Mouse (Mus musculus) thymus, adult 2 months (tissue): ENCODE results near the gene Tiam2. TPM values are rescaled to one million over a fixed set of nuclear protein-coding genes. Genes with fewer than 3 reads are reported as not detected.

ENCODE experiments used
- DNase-seq: peaks from one replicate; pipeline ENCODE4 v3.0.0; 2021
- H3K27ac ChIP-seq: fragments of 200-500 bp; 2 replicates; pipeline ENCODE4 v1.5.1; 2012; ENCODE audit warnings: low read length, control low read depth; ENCODE audit not compliant: control insufficient read depth, insufficient read depth
- H3K27me3 ChIP-seq: fragments of 200-500 bp; 2 replicates; pipeline ENCODE4 v1.6.1; 2012; ENCODE audit warnings: mild to moderate bottlenecking, low read length, moderate library complexity, mixed read lengths; ENCODE audit not compliant: control insufficient read depth, insufficient read depth
- H3K36me3 ChIP-seq: fragments of 200-500 bp; 2 replicates; pipeline ENCODE4 v1.6.1; 2012; ENCODE audit warnings: mild to moderate bottlenecking, low read length, moderate library complexity; ENCODE audit not compliant: control insufficient read depth, insufficient read depth
- H3K4me1 ChIP-seq: fragments of 200-500 bp; replicated peaks from 2 replicates; pipeline ENCODE4 v1.6.1; 2012; ENCODE audit warnings: low read length; ENCODE audit not compliant: control insufficient read depth, insufficient read depth
- H3K4me3 ChIP-seq: fragments of 200-500 bp; 2 replicates; pipeline ENCODE4 v1.5.1; 2012; ENCODE audit warnings: mild to moderate bottlenecking, low read length, control low read depth, moderate library complexity; ENCODE audit not compliant: control insufficient read depth, insufficient read depth
- CTCF ChIP-seq: fragments of 200-500 bp; IDR thresholded peaks from 2 replicates; pipeline ENCODE4 v1.5.1; 2012; ENCODE audit warnings: mild to moderate bottlenecking, control low read depth, low read length, moderate library complexity, borderline replicate concordance; ENCODE audit not compliant: control insufficient read depth, poor library complexity, insufficient read depth; ENCODE audit errors: extremely low read depth
- POLR2A ChIP-seq: fragments of 200-500 bp; IDR thresholded peaks from 2 replicates; pipeline ENCODE4 v1.6.1; 2012; ENCODE audit warnings: mild to moderate bottlenecking, low read length, control low read depth, moderate library complexity; ENCODE audit not compliant: control insufficient read depth, poor library complexity, insufficient read depth; ENCODE audit errors: extremely low read depth
- WGBS: fragments of 180-500 bp; shearing (Covaris S2); methylation state at CpG from one replicate; pipeline ENCODE4 v1.1.7; 2018; 5-methylcytosine and 5-hydroxymethylcytosine counted together
- polyA plus RNA-seq: library from polyadenylated mRNA; depleted of rRNA; stranded (reverse); fragments of >200 nt; gene quantifications from 2 replicates; pipeline ENCODE4 v1.2.3, GENCODE M21; 2012; rRNA removed

Tiam2 gene
- 0.36 and 0.47 TPM in 2 replicates for polyA plus RNA-seq

- no peak within 1 kb of the TSS for H3K27ac ChIP-seq
- WGBS, result 1% methylated on average over 55 of the region's 55 CpGs
- peak within 1 kb of the TSS; percentile 30 for H3K4me3 ChIP-seq
- H3K27me3 ChIP-seq, result peaks cover 6% of the 10 kb centered on the region; the same call in 1 of the 2 replicates
- H3K36me3 ChIP-seq, result no peaks in the 10 kb centered on the region
- DNase-seq, result peak; percentile 5
- TF ChIP-seq POLR2A (no peak), CTCF (no peak)
- peaks cover 12% of the 10 kb centered on the region for H3K4me1 ChIP-seq
These were observed at the start of gene Tiam2 for GRCm38 (mm10) chr17:3326148-3326902. TSS of gene Tiam2 (plus strand) at chr17:3326573.

GRCm38 (mm10) chr17:3280321-3280720 lies 46.1 kb upstream of the Tiam2 start:
- 77% methylated on average over 2 of the region's 2 CpGs for WGBS
- Histone ChIP-seq H3K27ac (no peak overlapping the region), H3K36me3 (no peaks in the 10 kb centered on the region), H3K4me3 (no peak overlapping the region), H3K27me3 (no peaks in the 10 kb centered on the region), H3K4me1 (no peaks in the 10 kb centered on the region)
- no peak for DNase-seq
- TF ChIP-seq CTCF, result no peak
- TF ChIP-seq POLR2A, result no peak

GRCm38 (mm10) chr17:3281939-3282338 lies 44.4 kb upstream of the Tiam2 start:
- H3K27ac ChIP-seq, result no peak overlapping the region
- no peaks in the 10 kb centered on the region for H3K4me1 ChIP-seq
- H3K36me3 ChIP-seq, result no peaks in the 10 kb centered on the region
- no peaks in the 10 kb centered on the region for H3K27me3 ChIP-seq
- no peak for TF ChIP-seq CTCF
- no peak for TF ChIP-seq POLR2A
- H3K4me3 ChIP-seq, result no peak overlapping the region
- WGBS, result 96% methylated on average over 5 of the region's 5 CpGs
- DNase-seq, result no peak

- no peak overlapping the region for H3K4me3 ChIP-seq
- TF ChIP-seq CTCF (no peak), POLR2A (no peak)
- H3K36me3 ChIP-seq, result no peaks in the 10 kb centered on the region
- no peaks in the 10 kb centered on the region for H3K27me3 ChIP-seq
- H3K4me1 ChIP-seq, result no peaks in the 10 kb centered on the region
- no peak overlapping the region for H3K27ac ChIP-seq
- no peak for DNase-seq
- 85% methylated on average over 8 of the region's 8 CpGs for WGBS
These were observed 41.2 kb upstream of the Tiam2 start for GRCm38 (mm10) chr17:3285030-3285671.

- 91% methylated on average over 8 of the region's 8 CpGs for WGBS
- H3K27me3 ChIP-seq, result no peaks in the 10 kb centered on the region
- DNase-seq, result no peak
- H3K27ac ChIP-seq, result no peak overlapping the region
- no peak for TF ChIP-seq POLR2A
- TF ChIP-seq CTCF, result no peak
- H3K4me3 ChIP-seq, result no peak overlapping the region
- H3K4me1 ChIP-seq, result no peaks in the 10 kb centered on the region
- H3K36me3 ChIP-seq, result no peaks in the 10 kb centered on the region
These were observed 40.1 kb upstream of the Tiam2 start for GRCm38 (mm10) chr17:3286123-3286825.

- Histone ChIP-seq H3K27me3 (no peaks in the 10 kb centered on the region), H3K4me1 (no peaks in the 10 kb centered on the region), H3K27ac (no peak overlapping the region), H3K36me3 (no peaks in the 10 kb centered on the region), H3K4me3 (no peak overlapping the region)
- DNase-seq, result peak; percentile 76
- TF ChIP-seq POLR2A (no peak), CTCF (peak; percentile 59; the same call in 1 of the 2 replicates)
- 18% methylated on average over 6 of the region's 6 CpGs for WGBS
These were observed 38.0 kb upstream of the Tiam2 start for GRCm38 (mm10) chr17:3288341-3288740.
